Mouse (Mus musculus): ENCODE data around the gene Lxn. TPM values are rescaled to one million over a fixed set of nuclear protein-coding genes. Genes with fewer than 3 reads are reported as not detected.

The Lxn gene
- polyA plus RNA-seq, 1 experiment from 2014 or later: 62.0 TPM

- peaks cover 86% of the 10 kb centered on the region for H3K36me3 ChIP-seq
- no peak overlapping the region for H3K4me3 ChIP-seq
- no peaks in the 10 kb centered on the region for H3K4me1 ChIP-seq
- H3K27ac ChIP-seq: no peak overlapping the region
- H3K27me3 ChIP-seq (ENCODE audit: insufficient read depth, poor library complexity, severe bottlenecking): no peaks in the 10 kb centered on the region
- WGBS: 92% methylated on average over 2 of the region's 2 CpGs
- H3K9me3 ChIP-seq: no peaks in the 10 kb centered on the region
- DNase-seq (ENCODE audit: low spot score): no peak
Observed at GRCm38 (mm10) chr3:67447143-67447542, 16.6 kb downstream of the Lxn start.

- H3K27me3 ChIP-seq (ENCODE audit: insufficient read depth, poor library complexity, severe bottlenecking): no peaks in the 10 kb centered on the region
- H3K36me3 ChIP-seq: peaks cover 71% of the 10 kb centered on the region
Observed at GRCm38 (mm10) chr3:67434011-67434410, 29.7 kb downstream of the Lxn start.

GRCm38 (mm10) chr3:67429999-67430380 is 33.7 kb downstream of the Lxn start, which contains the start of gene Gfm1:
Gene Gfm1 (plus strand): TSS chr3:67430096.
- no peaks in the 10 kb centered on the region for H3K27me3 ChIP-seq (ENCODE audit: insufficient read depth, poor library complexity, severe bottlenecking)
- WGBS: under 1% methylated on average over 24 of the region's 24 CpGs
- peaks cover 7% of the 10 kb centered on the region for H3K9me3 ChIP-seq
- H3K27ac ChIP-seq: peak within 1 kb of the TSS; percentile 90
- H3K4me3 ChIP-seq: peak within 1 kb of the TSS; percentile 98
- H3K4me1 ChIP-seq: peaks cover 9% of the 10 kb centered on the region
- DNase-seq (ENCODE audit: low spot score): peak; percentile 94
- peaks cover 33% of the 10 kb centered on the region for H3K36me3 ChIP-seq

More at GRCm38 (mm10) chr3:67434011-67434410, 29.7 kb downstream of the Lxn start:
- H3K27ac ChIP-seq: no peak overlapping the region
- no peaks in the 10 kb centered on the region for H3K9me3 ChIP-seq
- DNase-seq (ENCODE audit: low spot score): no peak
- H3K4me1 ChIP-seq: peaks cover 9% of the 10 kb centered on the region
- H3K4me3 ChIP-seq: no peak overlapping the region
- WGBS: 93% methylated on average over 6 of the region's 6 CpGs

GRCm38 (mm10) chr3:67429338-67429998 is 34.3 kb downstream of the Lxn start:
- no peak overlapping the region for H3K27ac ChIP-seq
- peaks cover 7% of the 10 kb centered on the region for H3K9me3 ChIP-seq
- peaks cover 9% of the 10 kb centered on the region for H3K4me1 ChIP-seq
- H3K4me3 ChIP-seq: peak overlapping the region; percentile 98
- no peak for DNase-seq (ENCODE audit: low spot score)
- peaks cover 27% of the 10 kb centered on the region for H3K36me3 ChIP-seq
- 34% methylated on average over 8 of the region's 8 CpGs for WGBS
- no peaks in the 10 kb centered on the region for H3K27me3 ChIP-seq (ENCODE audit: insufficient read depth, poor library complexity, severe bottlenecking)

Other genes starting within 250 kb of the Lxn start
- gene Mlf1, start 89.8 kb downstream of the Lxn start, polyA plus RNA-seq (2016; fragmentation: Nextera tagmentation; extraction: Ambion mirVana): 28.8 and 32.6 TPM in 2 replicates
- not detected in 2 replicates for gene Gm17402, start 88.8 kb downstream of the Lxn start, polyA plus RNA-seq (2016; fragmentation: Nextera tagmentation; extraction: Ambion mirVana)
- gene Gfm1, start 33.8 kb downstream of the Lxn start, polyA plus RNA-seq (2016; fragmentation: Nextera tagmentation; extraction: Ambion mirVana): 86.5 and 121 TPM in 2 replicates
- 1.4 and 2.4 TPM in 2 replicates for gene Rarres1, start 51.6 kb upstream of the Lxn start, polyA plus RNA-seq (2016; fragmentation: Nextera tagmentation; extraction: Ambion mirVana)
- gene Mfsd1, start 118.8 kb upstream of the Lxn start, polyA plus RNA-seq (2016; fragmentation: Nextera tagmentation; extraction: Ambion mirVana): 47.8 TPM in 2 replicates

Data from heart, embryonic 10.5 days (tissue).